Mouse (Mus musculus) forebrain, embryonic 10.5 days (tissue): Measurements from ENCODE around the gene Celsr1. TPM values are rescaled to one million over a fixed set of nuclear protein-coding genes. Genes with fewer than 3 reads are reported as not detected.

Experiments
- DNase-seq: peaks from one replicate; pipeline ENCODE4 v3.0.0-alpha.2; 2017; ENCODE audit warnings: low spot score; ENCODE audit errors: extremely low spot score
- H3K27ac ChIP-seq: fragments of 300-500 bp; sonication (generic); 2 replicates; pipeline ENCODE4 v1.5.1; 2016; ENCODE audit warnings: mild to moderate bottlenecking
- H3K27me3 ChIP-seq: fragments of 300-500 bp; sonication (generic); 2 replicates; pipeline ENCODE4 v1.6.1; 2016; ENCODE audit warnings: mild to moderate bottlenecking; ENCODE audit not compliant: poor library complexity, severe bottlenecking
- H3K36me3 ChIP-seq: fragments of 300-500 bp; sonication (generic); replicated peaks from 2 replicates; pipeline ENCODE4 v1.6.1; 2016; ENCODE audit warnings: mild to moderate bottlenecking, moderate library complexity
- H3K4me1 ChIP-seq: fragments of 300-500 bp; sonication (generic); 2 replicates; pipeline ENCODE4 v1.6.1; 2016
- H3K4me3 ChIP-seq: fragments of 300-500 bp; sonication (generic); 2 replicates; pipeline ENCODE4 v1.5.1; 2016; ENCODE audit warnings: mild to moderate bottlenecking, moderate library complexity
- H3K9me3 ChIP-seq: fragments of 300-500 bp; sonication (generic); 2 replicates; pipeline ENCODE4 v1.6.1; 2016; ENCODE audit warnings: mild to moderate bottlenecking, moderate library complexity
- WGBS: fragments of 180-500 bp; shearing (Covaris S2); methylation state at CpG from one replicate; pipeline ENCODE4 v1.1.7; 2016; 5-methylcytosine and 5-hydroxymethylcytosine counted together
- polyA plus RNA-seq: library from polyadenylated mRNA; unstranded; fragments of >200 nt; fragmentation: Nextera tagmentation; extraction: Ambion mirVana; gene quantifications from 2 replicates; pipeline ENCODE4 v1.2.1, GENCODE M21; 2016

Celsr1 gene
- 2.4 and 2.6 TPM in 2 replicates for polyA plus RNA-seq

- peaks cover 62% of the 10 kb centered on the region for H3K4me1 ChIP-seq
- H3K27ac ChIP-seq, result peak within 1 kb of the TSS; percentile 89
- peaks cover 37% of the 10 kb centered on the region for H3K9me3 ChIP-seq
- H3K36me3 ChIP-seq, result peaks cover 43% of the 10 kb centered on the region
- H3K27me3 ChIP-seq, result peaks cover 62% of the 10 kb centered on the region
- under 1% methylated on average over 75 of the region's 80 CpGs for WGBS
- peak within 1 kb of the TSS; percentile 72 for H3K4me3 ChIP-seq
- DNase-seq, result peak; percentile 57
These were observed at the start of gene Celsr1 for GRCm38 (mm10) chr15:86033191-86033841. Gene Celsr1, minus strand, starts transcription at chr15:86033777.

- H3K4me1 ChIP-seq, result peaks cover 93% of the 10 kb centered on the region
- H3K27ac ChIP-seq, result peak overlapping the region; percentile 37; the same call in 1 of the 2 replicates
- H3K9me3 ChIP-seq, result no peaks in the 10 kb centered on the region
- no peaks in the 10 kb centered on the region for H3K27me3 ChIP-seq
- H3K36me3 ChIP-seq, result no peaks in the 10 kb centered on the region
- no peak overlapping the region for H3K4me3 ChIP-seq
- no peak for DNase-seq
- 62% methylated on average over 6 of the region's 6 CpGs for WGBS
These were observed 49.7 kb upstream of the Celsr1 start for GRCm38 (mm10) chr15:86083261-86083741.

- Histone ChIP-seq H3K36me3 (no peaks in the 10 kb centered on the region), H3K4me1 (peaks cover 85% of the 10 kb centered on the region), H3K27ac (no peak overlapping the region; the same call in 1 of the 2 replicates), H3K27me3 (no peaks in the 10 kb centered on the region), H3K4me3 (no peak overlapping the region), H3K9me3 (no peaks in the 10 kb centered on the region)
- DNase-seq, result no peak
- 90% methylated on average over 11 of the region's 11 CpGs for WGBS
These were observed 49.0 kb upstream of the Celsr1 start for GRCm38 (mm10) chr15:86082551-86082961.

GRCm38 (mm10) chr15:86081654-86082053 is 48.1 kb upstream of the Celsr1 start:
- Histone ChIP-seq H3K4me1 (peaks cover 76% of the 10 kb centered on the region), H3K4me3 (no peak overlapping the region), H3K9me3 (no peaks in the 10 kb centered on the region), H3K27me3 (no peaks in the 10 kb centered on the region), H3K36me3 (no peaks in the 10 kb centered on the region), H3K27ac (0 out of 2 replicates have a peak overlapping the region, but pooled peaks have one; percentile 17)
- WGBS, result 48% methylated on average over 12 of the region's 12 CpGs
- no peak for DNase-seq

- 90% methylated on average over 1 of the region's 1 CpGs for WGBS
- Histone ChIP-seq H3K4me1 (peaks cover 71% of the 10 kb centered on the region), H3K27me3 (no peaks in the 10 kb centered on the region), H3K36me3 (no peaks in the 10 kb centered on the region), H3K27ac (no peak overlapping the region), H3K4me3 (no peak overlapping the region), H3K9me3 (no peaks in the 10 kb centered on the region)
- no peak for DNase-seq
These were observed 46.8 kb upstream of the Celsr1 start for GRCm38 (mm10) chr15:86080408-86080807.

GRCm38 (mm10) chr15:86079876-86080275 is 46.3 kb upstream of the Celsr1 start:
- no peaks in the 10 kb centered on the region for H3K36me3 ChIP-seq
- WGBS, result 70% methylated on average over 4 of the region's 4 CpGs
- no peak for DNase-seq
- no peaks in the 10 kb centered on the region for H3K27me3 ChIP-seq
- peaks cover 66% of the 10 kb centered on the region for H3K4me1 ChIP-seq
- no peaks in the 10 kb centered on the region for H3K9me3 ChIP-seq
- H3K27ac ChIP-seq, result 0 out of 2 replicates have a peak overlapping the region, but pooled peaks have one; percentile 6
- no peak overlapping the region for H3K4me3 ChIP-seq

GRCm38 (mm10) chr15:86079467-86079866 is 45.9 kb upstream of the Celsr1 start:
- H3K9me3 ChIP-seq, result no peaks in the 10 kb centered on the region
- 85% methylated on average over 5 of the region's 5 CpGs for WGBS
- peak overlapping the region; percentile 6; the same call in 1 of the 2 replicates for H3K27ac ChIP-seq
- H3K27me3 ChIP-seq, result no peaks in the 10 kb centered on the region
- DNase-seq, result no peak
- H3K36me3 ChIP-seq, result no peaks in the 10 kb centered on the region
- no peak overlapping the region for H3K4me3 ChIP-seq
- H3K4me1 ChIP-seq, result peaks cover 62% of the 10 kb centered on the region

GRCm38 (mm10) chr15:86078481-86079216 is 45.1 kb upstream of the Celsr1 start:
- Histone ChIP-seq H3K9me3 (no peaks in the 10 kb centered on the region), H3K36me3 (no peaks in the 10 kb centered on the region), H3K27me3 (no peaks in the 10 kb centered on the region), H3K27ac (no peak overlapping the region), H3K4me3 (no peak overlapping the region), H3K4me1 (peaks cover 54% of the 10 kb centered on the region)
- DNase-seq, result no peak
- WGBS, result 85% methylated on average over 18 of the region's 18 CpGs

- H3K4me1 ChIP-seq, result peaks cover 47% of the 10 kb centered on the region
These were observed 44.4 kb upstream of the Celsr1 start for GRCm38 (mm10) chr15:86077934-86078333.

GRCm38 (mm10) chr15:86076378-86076777 is 42.8 kb upstream of the Celsr1 start:
- Histone ChIP-seq H3K9me3 (no peaks in the 10 kb centered on the region), H3K4me3 (no peak overlapping the region), H3K4me1 (peaks cover 31% of the 10 kb centered on the region), H3K36me3 (no peaks in the 10 kb centered on the region), H3K27me3 (no peaks in the 10 kb centered on the region), H3K27ac (no peak overlapping the region)
- DNase-seq, result no peak
- 86% methylated on average over 8 of the region's 8 CpGs for WGBS

More at GRCm38 (mm10) chr15:86077934-86078333, 44.4 kb upstream of the Celsr1 start:
- H3K27ac ChIP-seq, result no peak overlapping the region
- no peak for DNase-seq
- H3K36me3 ChIP-seq, result no peaks in the 10 kb centered on the region
- no peak overlapping the region for H3K4me3 ChIP-seq
- H3K27me3 ChIP-seq, result no peaks in the 10 kb centered on the region
- H3K9me3 ChIP-seq, result no peaks in the 10 kb centered on the region
- WGBS, result 90% methylated on average over 5 of the region's 5 CpGs

GRCm38 (mm10) chr15:86076048-86076315 is 42.4 kb upstream of the Celsr1 start:
- Histone ChIP-seq H3K27me3 (no peaks in the 10 kb centered on the region), H3K36me3 (no peaks in the 10 kb centered on the region), H3K27ac (no peak overlapping the region), H3K4me3 (no peak overlapping the region), H3K9me3 (no peaks in the 10 kb centered on the region), H3K4me1 (peaks cover 31% of the 10 kb centered on the region)
- no peak for DNase-seq
- 79% methylated on average over 2 of the region's 2 CpGs for WGBS

GRCm38 (mm10) chr15:86075305-86076047 is 41.9 kb upstream of the Celsr1 start:
- no peaks in the 10 kb centered on the region for H3K27me3 ChIP-seq
- no peak overlapping the region for H3K4me3 ChIP-seq
- WGBS, result 95% methylated on average over 20 of the region's 20 CpGs
- DNase-seq, result no peak
- peaks cover 34% of the 10 kb centered on the region for H3K4me1 ChIP-seq
- no peaks in the 10 kb centered on the region for H3K36me3 ChIP-seq
- H3K9me3 ChIP-seq, result no peaks in the 10 kb centered on the region
- no peak overlapping the region for H3K27ac ChIP-seq
